Mouse (Mus musculus) intestine, embryonic 14.5 days (tissue): ENCODE measurements at regions not wholly inside any gene's neighbourhood (a gene's known extent, or its start where the extent isn't known, plus 50 kb on each side); places are given as distances from the start of the nearest gene placed in this dataset.

Experiments used
- ATAC-seq: fragments of 200-750 bp; cut with Nextera tagmentation; replicated peaks from 2 replicates; pipeline ENCODE4 v1.8.0; 2017; ENCODE audit warnings: low read depth, moderate number of reproducible peaks, moderate TSS enrichment, moderate library complexity; ENCODE audit not compliant: low FRiP score, low TSS enrichment
- DNase-seq: peaks from one replicate; pipeline ENCODE4 v3.0.0-alpha.2; 2018; ENCODE audit warnings: low spot score
- H3K27ac ChIP-seq: fragments of 300-500 bp; sonication (generic); 2 replicates; pipeline ENCODE4 v1.5.1; 2014; ENCODE audit warnings: low read depth, mild to moderate bottlenecking, control low read depth
- H3K27me3 ChIP-seq: fragments of 300-500 bp; sonication (generic); replicated peaks from 2 replicates; pipeline ENCODE4 v1.6.1; 2014; ENCODE audit warnings: low read length, control low read depth; ENCODE audit not compliant: control insufficient read depth, insufficient read depth
- H3K36me3 ChIP-seq: fragments of 300-500 bp; sonication (generic); 2 replicates; pipeline ENCODE4 v1.6.1; 2014; ENCODE audit warnings: low read length, control low read depth; ENCODE audit not compliant: control insufficient read depth, insufficient read depth
- H3K4me1 ChIP-seq: fragments of 300-500 bp; sonication (generic); replicated peaks from 2 replicates; pipeline ENCODE4 v1.6.1; 2014; ENCODE audit warnings: low read length, control low read depth, mixed read lengths; ENCODE audit not compliant: control insufficient read depth, insufficient read depth
- H3K4me2 ChIP-seq: fragments of 300-500 bp; sonication (generic); 2 replicates; pipeline ENCODE4 v1.6.1; 2014; ENCODE audit warnings: low read length
- H3K4me3 ChIP-seq: fragments of 300-500 bp; sonication (generic); 2 replicates; pipeline ENCODE4 v1.5.1; 2014; ENCODE audit warnings: low read depth, low read length, control low read depth, mixed read lengths
- H3K9ac ChIP-seq: fragments of 300-500 bp; sonication (generic); 2 replicates; pipeline ENCODE4 v1.6.1; 2014; ENCODE audit warnings: mild to moderate bottlenecking, low read length
- H3K9me3 ChIP-seq: fragments of 300-500 bp; sonication (generic); 2 replicates; pipeline ENCODE4 v1.6.1; 2016; ENCODE audit warnings: low read length, control low read depth; ENCODE audit not compliant: control insufficient read depth
- WGBS: fragments of 180-500 bp; shearing (Covaris S2); extraction: QIAGEN DNeasy Blood & Tissue Kit; methylation state at CpG from one replicate; pipeline ENCODE4 v1.1.7; 2014; 5-methylcytosine and 5-hydroxymethylcytosine counted together

GRCm38 (mm10) chr9:63069919-63070318 is 78.8 kb downstream of the Skor1 start:
- H3K36me3 ChIP-seq = no peaks in the 10 kb centered on the region

DNA sequence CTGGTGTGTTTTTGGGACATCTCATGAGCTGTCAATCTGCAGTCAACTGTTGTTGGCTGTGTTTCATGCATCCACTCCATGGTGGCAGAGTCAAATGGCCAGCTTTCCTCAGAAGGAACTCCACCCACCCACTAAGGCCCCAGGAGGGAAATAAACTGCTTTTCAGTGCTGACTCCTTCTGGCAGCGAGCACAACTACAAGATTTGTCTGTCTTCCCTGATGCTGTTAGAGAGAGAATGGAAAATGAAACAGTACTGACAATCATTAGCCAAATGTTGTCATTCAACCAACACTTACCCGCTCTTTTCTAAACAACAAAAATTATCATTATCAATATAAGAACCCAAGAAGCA is 79.3 kb upstream of the Pias1 start:
- WGBS = 68% methylated on average over 2 of the region's 2 CpGs

More at GRCm38 (mm10) chr9:63069919-63070318, 78.8 kb downstream of the Skor1 start:
- H3K4me1 ChIP-seq = peaks cover 11% of the 10 kb centered on the region
- H3K9ac ChIP-seq = no peak overlapping the region
- no peak overlapping the region for H3K4me3 ChIP-seq
- no peak overlapping the region for H3K4me2 ChIP-seq
- DNase-seq (no peak), ATAC-seq (no peak)
- no peaks in the 10 kb centered on the region for H3K27me3 ChIP-seq
- H3K9me3 ChIP-seq = no peaks in the 10 kb centered on the region
- WGBS = 77% methylated on average over 6 of the region's 6 CpGs
- no peak overlapping the region for H3K27ac ChIP-seq

DNA sequence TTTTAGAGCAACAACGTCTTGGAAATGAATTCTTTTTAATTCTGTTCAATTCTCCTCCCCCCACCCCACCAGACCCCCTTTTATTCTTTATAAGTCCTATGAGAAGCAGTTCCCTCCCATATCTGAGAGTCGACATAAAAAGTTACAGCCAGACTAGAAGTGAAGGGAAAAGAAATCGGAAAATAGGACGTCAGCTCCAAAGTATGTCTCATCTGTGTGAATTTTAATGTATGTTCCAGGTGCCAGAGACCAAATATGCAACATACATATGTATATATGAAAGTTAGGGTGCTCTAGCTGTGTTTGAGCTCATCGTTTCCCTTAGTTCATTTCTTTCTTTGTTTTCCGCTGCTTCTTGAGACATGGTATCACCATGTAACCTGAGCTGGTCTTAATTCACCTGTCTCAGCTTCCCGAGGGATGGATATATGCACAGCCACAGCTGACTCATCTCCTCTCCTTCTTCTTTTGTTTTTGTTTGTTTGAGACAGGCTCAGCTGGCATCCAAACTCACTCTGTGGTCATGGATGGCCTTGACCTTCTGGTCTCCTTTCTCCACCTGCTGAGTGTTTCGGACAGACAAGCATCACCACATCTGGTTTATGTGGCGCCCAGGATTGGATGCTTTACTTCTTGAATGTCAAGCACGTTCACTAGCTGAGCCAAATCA is 78.8 kb upstream of the Pias1 start:
- no peak overlapping the region for H3K9ac ChIP-seq
- WGBS = 73% methylated on average over 10 of the region's 10 CpGs
- no peaks in the 10 kb centered on the region for H3K4me1 ChIP-seq
- no peak overlapping the region for H3K4me2 ChIP-seq
- H3K9me3 ChIP-seq = peaks cover 9% of the 10 kb centered on the region; the same call in 1 of the 2 replicates
- no peaks in the 10 kb centered on the region for H3K36me3 ChIP-seq
- ATAC-seq = no peak
- H3K27ac ChIP-seq = no peak overlapping the region
- H3K4me3 ChIP-seq = no peak overlapping the region
- no peaks in the 10 kb centered on the region for H3K27me3 ChIP-seq
- no peak for DNase-seq

More for the DNA sequence above, 79.3 kb upstream of the Pias1 start:
- DNase-seq = no peak
- no peak overlapping the region for H3K4me3 ChIP-seq
- no peak for ATAC-seq
- no peak overlapping the region for H3K9ac ChIP-seq
- no peaks in the 10 kb centered on the region for H3K36me3 ChIP-seq
- H3K9me3 ChIP-seq = peaks cover 9% of the 10 kb centered on the region; the same call in 1 of the 2 replicates
- H3K27me3 ChIP-seq = no peaks in the 10 kb centered on the region
- no peak overlapping the region for H3K27ac ChIP-seq
- no peak overlapping the region for H3K4me2 ChIP-seq
- H3K4me1 ChIP-seq = no peaks in the 10 kb centered on the region

GRCm38 (mm10) chr9:63063525-63063924 is 75.8 kb upstream of the Pias1 start:
- no peak overlapping the region for H3K27ac ChIP-seq
- DNase-seq = no peak
- H3K9me3 ChIP-seq = peaks cover 9% of the 10 kb centered on the region; the same call in 1 of the 2 replicates
- no peak overlapping the region for H3K4me2 ChIP-seq
- 85% methylated on average over 2 of the region's 2 CpGs for WGBS
- no peak for ATAC-seq
- no peak overlapping the region for H3K9ac ChIP-seq
- H3K4me3 ChIP-seq = no peak overlapping the region
- H3K27me3 ChIP-seq = no peaks in the 10 kb centered on the region
- no peaks in the 10 kb centered on the region for H3K36me3 ChIP-seq
- H3K4me1 ChIP-seq = peaks cover 11% of the 10 kb centered on the region

DNA sequence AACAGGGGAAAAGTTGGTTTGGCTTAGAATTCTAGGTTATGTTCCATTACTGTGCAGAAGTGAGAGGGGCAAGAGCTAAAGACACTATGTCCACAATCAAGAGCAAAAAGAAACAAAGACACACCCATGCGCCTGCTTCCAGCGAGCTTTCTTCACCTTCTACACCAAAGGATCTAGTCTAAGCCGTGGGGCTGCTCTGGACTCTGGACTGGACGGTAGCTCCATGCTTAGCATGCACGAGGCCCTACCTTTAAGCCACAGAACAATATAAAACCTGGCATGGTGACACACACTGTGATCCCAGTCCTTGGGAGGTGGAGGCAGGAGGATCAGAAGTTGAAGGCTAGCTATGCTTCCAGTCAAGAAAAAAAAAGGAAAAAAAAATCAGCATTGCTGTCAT is 73.0 kb upstream of the Pias1 start:
- Histone ChIP-seq H3K4me1 (peaks cover 11% of the 10 kb centered on the region), H3K27me3 (no peaks in the 10 kb centered on the region), H3K4me3 (no peak overlapping the region), H3K9ac (no peak overlapping the region), H3K9me3 (peaks cover 9% of the 10 kb centered on the region; the same call in 1 of the 2 replicates), H3K27ac (no peak overlapping the region), H3K4me2 (no peak overlapping the region), H3K36me3 (no peaks in the 10 kb centered on the region)
- DNase-seq (no peak), ATAC-seq (no peak)
- 72% methylated on average over 5 of the region's 5 CpGs for WGBS

DNA sequence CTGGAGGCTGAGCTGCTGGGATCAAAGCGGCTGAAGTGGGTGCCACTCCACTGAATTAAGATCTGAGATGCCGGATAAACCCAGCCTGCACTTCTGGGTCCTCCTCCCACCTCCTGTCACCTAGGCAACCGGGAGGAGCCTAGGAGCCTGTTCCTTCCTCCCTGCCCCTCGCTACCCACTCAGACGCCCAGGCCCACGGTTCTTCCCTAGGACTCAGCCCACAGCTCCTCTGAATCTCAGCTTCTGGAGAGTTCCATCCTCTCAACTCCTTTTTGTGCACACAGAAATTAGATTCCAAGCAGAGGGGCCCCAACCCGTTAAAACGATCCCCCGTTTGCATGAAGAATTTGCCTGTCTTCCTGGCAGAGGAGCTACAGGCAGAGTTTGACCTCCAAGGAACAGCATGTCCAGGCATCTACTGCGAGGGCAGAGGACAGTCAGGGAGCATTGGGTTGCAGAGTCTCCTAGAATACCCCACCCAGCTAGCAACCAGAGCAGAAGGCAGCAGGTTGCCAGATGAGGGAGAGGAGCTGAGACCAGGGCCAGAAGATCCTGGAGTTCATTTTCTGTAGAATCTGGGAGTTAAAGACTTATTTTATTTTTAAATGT is 71.6 kb upstream of the Pias1 start:
- Histone ChIP-seq H3K36me3 (no peaks in the 10 kb centered on the region), H3K4me3 (no peak overlapping the region), H3K4me2 (peak overlapping the region; percentile 47), H3K9ac (peak overlapping the region; percentile 16; the same call in 1 of the 2 replicates), H3K4me1 (peaks cover 11% of the 10 kb centered on the region), H3K9me3 (peaks cover 9% of the 10 kb centered on the region; the same call in 1 of the 2 replicates), H3K27ac (peak overlapping the region; percentile 51; the same call in 1 of the 2 replicates), H3K27me3 (no peaks in the 10 kb centered on the region)
- 0 out of 2 replicates have a peak, but pooled peaks have one; percentile 47 for ATAC-seq
- WGBS = under 1% methylated on average over 10 of the region's 10 CpGs
- DNase-seq = peak; percentile 68

DNA sequence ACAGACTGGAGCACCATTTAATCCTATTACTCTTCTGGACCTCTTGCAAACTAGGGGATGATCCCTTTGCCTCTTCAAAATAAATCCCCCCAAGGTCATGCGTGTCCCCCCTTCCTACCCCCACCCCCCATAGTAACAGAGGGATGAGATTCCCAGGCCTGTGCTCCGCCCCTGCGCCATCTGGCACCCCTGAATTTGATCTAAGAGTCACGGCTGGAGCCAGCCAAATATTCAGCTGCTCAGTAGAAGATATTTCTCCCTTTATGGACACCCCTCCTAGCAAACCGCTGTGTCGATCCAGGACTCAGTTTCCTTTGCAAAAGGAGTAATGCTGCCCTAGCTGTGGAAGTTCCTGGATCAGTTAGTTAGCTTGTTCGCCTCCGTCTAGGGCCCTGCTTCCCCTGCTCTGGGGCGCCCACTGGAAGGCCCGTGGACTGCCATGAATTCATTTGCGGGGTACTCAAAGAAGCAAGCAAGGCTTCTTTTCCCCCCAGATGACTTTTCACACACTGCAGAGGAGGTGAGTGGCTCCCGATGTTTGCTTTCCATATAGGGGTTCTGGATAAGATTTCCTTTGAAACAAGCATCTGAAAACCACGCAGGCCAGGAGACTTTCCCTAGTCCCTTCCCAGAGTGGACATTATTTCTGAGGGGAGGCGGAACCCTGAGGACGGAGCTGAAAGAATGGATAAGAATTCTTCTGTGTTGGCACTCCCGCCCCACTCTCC is 70.9 kb upstream of the Pias1 start:
- Histone ChIP-seq H3K4me2 (peak overlapping the region; percentile 47), H3K27ac (peak overlapping the region; percentile 51; the same call in 1 of the 2 replicates), H3K4me1 (peaks cover 11% of the 10 kb centered on the region), H3K27me3 (no peaks in the 10 kb centered on the region), H3K4me3 (no peak overlapping the region), H3K9me3 (peaks cover 9% of the 10 kb centered on the region; the same call in 1 of the 2 replicates), H3K36me3 (no peaks in the 10 kb centered on the region), H3K9ac (peak overlapping the region; percentile 16; the same call in 1 of the 2 replicates)
- 34% methylated on average over 16 of the region's 16 CpGs for WGBS
- ATAC-seq (no peak), DNase-seq (peak; percentile 57)

- no peaks in the 10 kb centered on the region for H3K27me3 ChIP-seq
- H3K4me1 ChIP-seq = peaks cover 11% of the 10 kb centered on the region
- H3K4me3 ChIP-seq = no peak overlapping the region
- DNase-seq (no peak), ATAC-seq (no peak)
- H3K9me3 ChIP-seq = no peaks in the 10 kb centered on the region
- no peak overlapping the region for H3K4me2 ChIP-seq
- H3K9ac ChIP-seq = no peak overlapping the region
- WGBS = 83% methylated on average over 9 of the region's 9 CpGs
- no peaks in the 10 kb centered on the region for H3K36me3 ChIP-seq
- no peak overlapping the region for H3K27ac ChIP-seq
Observed at GRCm38 (mm10) chr9:63056695-63057349, 69.1 kb upstream of the Pias1 start.
